Mouse (Mus musculus) embryonic facial prominence, embryonic 11.5 days (tissue): ENCODE data around the gene Ccdc182. TPM values are rescaled to one million over a fixed set of nuclear protein-coding genes. Genes with fewer than 3 reads are reported as not detected.

ENCODE experiments used
- ATAC-seq: fragments of 200-750 bp; cut with Nextera tagmentation; replicated peaks from 2 replicates; pipeline ENCODE4 v1.8.0; 2017; ENCODE audit warnings: low read depth; ENCODE audit not compliant: insufficient number of reproducible peaks, low FRiP score, low TSS enrichment
- DNase-seq: peaks from one replicate; pipeline ENCODE4 v3.0.0-alpha.2; 2015; ENCODE audit warnings: low spot score
- H3K27ac ChIP-seq: fragments of 300-500 bp; sonication (generic); replicated peaks from 2 replicates; pipeline ENCODE4 v1.5.1; 2014; ENCODE audit warnings: mild to moderate bottlenecking, low read depth, low read length, control low read depth
- H3K27me3 ChIP-seq: fragments of 300-500 bp; sonication (generic); 2 replicates; pipeline ENCODE4 v1.6.1; 2014; ENCODE audit warnings: mild to moderate bottlenecking, low read length, moderate library complexity, mixed read lengths; ENCODE audit not compliant: control insufficient read depth, insufficient read depth
- H3K36me3 ChIP-seq: fragments of 300-500 bp; sonication (generic); replicated peaks from 2 replicates; pipeline ENCODE4 v1.6.1; 2014; ENCODE audit warnings: low read depth, mild to moderate bottlenecking, low read length, moderate library complexity, mixed read lengths; ENCODE audit not compliant: control insufficient read depth, insufficient read depth
- H3K4me1 ChIP-seq: fragments of 300-500 bp; sonication (generic); 2 replicates; pipeline ENCODE4 v1.6.1; 2014; ENCODE audit warnings: low read length, mixed read lengths; ENCODE audit not compliant: control insufficient read depth, insufficient read depth
- H3K4me2 ChIP-seq: fragments of 300-500 bp; sonication (generic); 2 replicates; pipeline ENCODE4 v1.6.1; 2014; ENCODE audit warnings: low read depth, mild to moderate bottlenecking, control low read depth, low read length, moderate library complexity
- H3K4me3 ChIP-seq: fragments of 300-500 bp; sonication (generic); 2 replicates; pipeline ENCODE4 v1.5.1; 2014; ENCODE audit warnings: low read depth, low read length, control low read depth
- H3K9ac ChIP-seq: fragments of 300-500 bp; sonication (generic); replicated peaks from 2 replicates; pipeline ENCODE4 v1.6.1; 2014; ENCODE audit warnings: mild to moderate bottlenecking, control low read depth, low read length
- H3K9me3 ChIP-seq: fragments of 300-500 bp; sonication (generic); replicated peaks from 2 replicates; pipeline ENCODE4 v1.6.1; 2016; ENCODE audit warnings: mild to moderate bottlenecking, low read length, inconsistent platforms, mixed read lengths; ENCODE audit not compliant: control insufficient read depth
- WGBS: fragments of 180-500 bp; shearing (Covaris S2); extraction: QIAGEN DNeasy Blood & Tissue Kit; methylation state at CpG from one replicate; pipeline ENCODE4 v1.1.7; 2014; 5-methylcytosine and 5-hydroxymethylcytosine counted together
- polyA plus RNA-seq: library from polyadenylated mRNA; unstranded; fragments of >200 nt; fragmentation: Nextera tagmentation; extraction: Ambion mirVana; gene quantifications from 2 replicates; pipeline ENCODE4 v1.2.1, GENCODE M21; 2014

Gene Ccdc182
- polyA plus RNA-seq, 1 experiment from 2014 or later = 1.7 TPM

- 88% methylated on average over 8 of the region's 8 CpGs for WGBS
- H3K27me3 ChIP-seq = no peaks in the 10 kb centered on the region
- ATAC-seq (no peak), DNase-seq (no peak)
- no peak overlapping the region for H3K4me2 ChIP-seq
- no peak overlapping the region for H3K4me3 ChIP-seq
- no peak overlapping the region for H3K27ac ChIP-seq
- H3K4me1 ChIP-seq = no peaks in the 10 kb centered on the region
- H3K36me3 ChIP-seq = no peaks in the 10 kb centered on the region
- H3K9ac ChIP-seq = no peak overlapping the region
- no peaks in the 10 kb centered on the region for H3K9me3 ChIP-seq
Observed at GRCm38 (mm10) chr11:88332309-88332934, 38.6 kb downstream of the Ccdc182 start.

- Histone ChIP-seq H3K4me3 (no peak overlapping the region), H3K4me2 (no peak overlapping the region), H3K27me3 (no peaks in the 10 kb centered on the region), H3K36me3 (no peaks in the 10 kb centered on the region), H3K4me1 (no peaks in the 10 kb centered on the region), H3K9me3 (no peaks in the 10 kb centered on the region), H3K9ac (no peak overlapping the region), H3K27ac (no peak overlapping the region)
- ATAC-seq = no peak
- no peak for DNase-seq
- 56% methylated on average over 5 of the region's 5 CpGs for WGBS
Observed at GRCm38 (mm10) chr11:88334893-88335292, 41.0 kb downstream of the Ccdc182 start.

DNA sequence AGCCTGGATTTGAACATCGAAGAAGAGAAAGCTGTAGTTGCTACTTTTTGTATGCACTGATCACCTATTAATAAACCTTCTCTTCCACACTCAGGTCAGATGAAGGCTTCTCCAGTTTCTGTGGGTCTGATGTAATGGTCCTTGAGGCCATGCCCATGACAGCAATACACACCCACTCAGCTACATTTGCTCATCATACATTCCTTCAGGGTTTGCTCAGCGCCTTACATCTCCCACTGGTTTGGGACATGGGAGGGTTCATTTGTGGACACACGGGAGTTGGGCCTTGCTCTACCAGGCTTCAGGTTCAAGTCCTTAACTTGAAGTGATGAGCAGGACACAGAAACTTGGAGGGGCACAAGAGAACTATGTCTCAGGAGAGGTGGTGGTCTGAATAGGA is 44.1 kb downstream of the Ccdc182 start:
- H3K27me3 ChIP-seq = no peaks in the 10 kb centered on the region
- H3K36me3 ChIP-seq = no peaks in the 10 kb centered on the region
- H3K4me2 ChIP-seq = no peak overlapping the region
- no peak overlapping the region for H3K27ac ChIP-seq
- DNase-seq (no peak), ATAC-seq (no peak)
- H3K9me3 ChIP-seq = no peaks in the 10 kb centered on the region
- no peaks in the 10 kb centered on the region for H3K4me1 ChIP-seq
- WGBS = 96% methylated on average over 3 of the region's 3 CpGs
- H3K9ac ChIP-seq = no peak overlapping the region
- no peak overlapping the region for H3K4me3 ChIP-seq

Other genes starting within 250 kb of the Ccdc182 start
- 525 and 569 TPM in 2 replicates for gene Srsf1, start 246.7 kb upstream of the Ccdc182 start, polyA plus RNA-seq
- gene Vezf1, start 225.8 kb upstream of the Ccdc182 start, polyA plus RNA-seq = 63.1 and 69.3 TPM in 2 replicates
- 11.2 and 13.1 TPM in 2 replicates for gene Cuedc1, start 196.0 kb upstream of the Ccdc182 start, polyA plus RNA-seq
- gene Mrps23, start 89.7 kb upstream of the Ccdc182 start, polyA plus RNA-seq = 70.6 and 83.8 TPM in 2 replicates